Mouse (Mus musculus): ENCODE data around the gene Slc47a1. TPM values are rescaled to one million over a fixed set of nuclear protein-coding genes. Genes with fewer than 3 reads are reported as not detected.

Gene Slc47a1
- polyA plus RNA-seq, 1 experiment from 2014 or later, result 9.1 TPM

GRCm38 (mm10) chr11:61342505-61343420 lies 35.4 kb downstream of the Slc47a1 start, which contains the start of gene Slc47a2:
Gene Slc47a2 (minus strand): TSS chr11:61342860.
- peak within 1 kb of the TSS; percentile 36 for H3K4me3 ChIP-seq (ENCODE audit: low read length)
- H3K27me3 ChIP-seq (ENCODE audit: control insufficient read depth, insufficient read depth, low read length), result peaks cover 16% of the 10 kb centered on the region
- H3K4me2 ChIP-seq (replicated peaks; ENCODE audit: low read depth, low read length), result peak within 1 kb of the TSS; percentile 58
- no peaks in the 10 kb centered on the region for H3K9me3 ChIP-seq (ENCODE audit: control insufficient read depth, low read length)
- H3K36me3 ChIP-seq (ENCODE audit: control insufficient read depth, insufficient read depth, low read length), result no peaks in the 10 kb centered on the region
- H3K4me1 ChIP-seq (ENCODE audit: control insufficient read depth, insufficient read depth, low read length), result 0 out of 2 replicates have a peak, but pooled peaks cover 4% of the 10 kb centered on the region
- no peak within 1 kb of the TSS for H3K27ac ChIP-seq (ENCODE audit: low read depth, low read length)
- H3K9ac ChIP-seq (ENCODE audit: low read depth, low read length), result peak within 1 kb of the TSS; percentile 8; the same call in 1 of the 2 replicates
- 2% methylated on average over 61 of the region's 61 CpGs for WGBS
- ATAC-seq (ENCODE audit: low FRiP score, low TSS enrichment), result 0 out of 2 replicates have a peak, but pooled peaks have one; percentile 43

- WGBS, result 8% methylated on average over 10 of the region's 10 CpGs
- Histone ChIP-seq H3K4me1 (ENCODE audit: control insufficient read depth, insufficient read depth, low read length) (0 out of 2 replicates have a peak, but pooled peaks cover 4% of the 10 kb centered on the region), H3K4me2 (replicated peaks; ENCODE audit: low read depth, low read length) (peak overlapping the region; percentile 58), H3K36me3 (ENCODE audit: control insufficient read depth, insufficient read depth, low read length) (no peaks in the 10 kb centered on the region), H3K27ac (ENCODE audit: low read depth, low read length) (no peak overlapping the region), H3K9ac (ENCODE audit: low read depth, low read length) (peak overlapping the region; percentile 8; the same call in 1 of the 2 replicates), H3K4me3 (ENCODE audit: low read length) (peak overlapping the region; percentile 36), H3K27me3 (ENCODE audit: control insufficient read depth, insufficient read depth, low read length) (peaks cover 16% of the 10 kb centered on the region), H3K9me3 (ENCODE audit: control insufficient read depth, low read length) (no peaks in the 10 kb centered on the region)
- ATAC-seq (ENCODE audit: low FRiP score, low TSS enrichment), result no peak
Measured at GRCm38 (mm10) chr11:61341971-61342370, 36.2 kb downstream of the Slc47a1 start.

- Histone ChIP-seq H3K9ac (ENCODE audit: low read depth, low read length) (no peak overlapping the region), H3K9me3 (ENCODE audit: control insufficient read depth, low read length) (no peaks in the 10 kb centered on the region), H3K27ac (ENCODE audit: low read depth, low read length) (no peak overlapping the region), H3K27me3 (ENCODE audit: control insufficient read depth, insufficient read depth, low read length) (peaks cover 16% of the 10 kb centered on the region), H3K4me2 (replicated peaks; ENCODE audit: low read depth, low read length) (no peak overlapping the region), H3K36me3 (ENCODE audit: control insufficient read depth, insufficient read depth, low read length) (no peaks in the 10 kb centered on the region), H3K4me1 (ENCODE audit: control insufficient read depth, insufficient read depth, low read length) (0 out of 2 replicates have a peak, but pooled peaks cover 4% of the 10 kb centered on the region), H3K4me3 (ENCODE audit: low read length) (no peak overlapping the region)
- no peak for ATAC-seq (ENCODE audit: low FRiP score, low TSS enrichment)
- WGBS, result 62% methylated on average over 4 of the region's 4 CpGs
Measured at GRCm38 (mm10) chr11:61341233-61341632, 36.9 kb downstream of the Slc47a1 start.

GRCm38 (mm10) chr11:61340374-61340773 lies 37.8 kb downstream of the Slc47a1 start:
- peaks cover 16% of the 10 kb centered on the region for H3K27me3 ChIP-seq (ENCODE audit: control insufficient read depth, insufficient read depth, low read length)
- WGBS, result 86% methylated on average over 4 of the region's 4 CpGs
- H3K4me1 ChIP-seq (ENCODE audit: control insufficient read depth, insufficient read depth, low read length), result 0 out of 2 replicates have a peak, but pooled peaks cover 4% of the 10 kb centered on the region
- no peak overlapping the region for H3K4me3 ChIP-seq (ENCODE audit: low read length)
- no peaks in the 10 kb centered on the region for H3K9me3 ChIP-seq (ENCODE audit: control insufficient read depth, low read length)
- H3K27ac ChIP-seq (ENCODE audit: low read depth, low read length), result no peak overlapping the region
- H3K4me2 ChIP-seq (replicated peaks; ENCODE audit: low read depth, low read length), result no peak overlapping the region
- no peak for ATAC-seq (ENCODE audit: low FRiP score, low TSS enrichment)
- no peak overlapping the region for H3K9ac ChIP-seq (ENCODE audit: low read depth, low read length)
- H3K36me3 ChIP-seq (ENCODE audit: control insufficient read depth, insufficient read depth, low read length), result no peaks in the 10 kb centered on the region

- Histone ChIP-seq H3K27ac (ENCODE audit: low read depth, low read length) (no peak overlapping the region), H3K9me3 (ENCODE audit: control insufficient read depth, low read length) (no peaks in the 10 kb centered on the region), H3K36me3 (ENCODE audit: control insufficient read depth, insufficient read depth, low read length) (no peaks in the 10 kb centered on the region), H3K9ac (ENCODE audit: low read depth, low read length) (no peak overlapping the region), H3K4me1 (ENCODE audit: control insufficient read depth, insufficient read depth, low read length) (0 out of 2 replicates have a peak, but pooled peaks cover under 1% of the 10 kb centered on the region), H3K4me2 (replicated peaks; ENCODE audit: low read depth, low read length) (no peak overlapping the region), H3K4me3 (ENCODE audit: low read length) (no peak overlapping the region), H3K27me3 (ENCODE audit: control insufficient read depth, insufficient read depth, low read length) (peaks cover 9% of the 10 kb centered on the region)
- ATAC-seq (ENCODE audit: low FRiP score, low TSS enrichment), result no peak
- 77% methylated on average over 10 of the region's 10 CpGs for WGBS
Measured at GRCm38 (mm10) chr11:61337586-61337985, 40.6 kb downstream of the Slc47a1 start.

- WGBS, result 64% methylated on average over 10 of the region's 10 CpGs
- no peak for ATAC-seq (ENCODE audit: low FRiP score, low TSS enrichment)
- Histone ChIP-seq H3K27me3 (ENCODE audit: control insufficient read depth, insufficient read depth, low read length) (peaks cover 3% of the 10 kb centered on the region; the same call in 1 of the 2 replicates), H3K27ac (ENCODE audit: low read depth, low read length) (no peak overlapping the region), H3K4me2 (replicated peaks; ENCODE audit: low read depth, low read length) (no peak overlapping the region), H3K9ac (ENCODE audit: low read depth, low read length) (no peak overlapping the region), H3K4me3 (ENCODE audit: low read length) (no peak overlapping the region), H3K36me3 (ENCODE audit: control insufficient read depth, insufficient read depth, low read length) (no peaks in the 10 kb centered on the region), H3K4me1 (ENCODE audit: control insufficient read depth, insufficient read depth, low read length) (peaks cover 6% of the 10 kb centered on the region; the same call in 1 of the 2 replicates), H3K9me3 (ENCODE audit: control insufficient read depth, low read length) (no peaks in the 10 kb centered on the region)
Measured at GRCm38 (mm10) chr11:61320904-61321687, 57.0 kb downstream of the Slc47a1 start.

- no peak overlapping the region for H3K4me3 ChIP-seq (ENCODE audit: low read length)
- no peak overlapping the region for H3K9ac ChIP-seq (ENCODE audit: low read depth, low read length)
- H3K4me1 ChIP-seq (ENCODE audit: control insufficient read depth, insufficient read depth, low read length), result peaks cover 6% of the 10 kb centered on the region; the same call in 1 of the 2 replicates
- no peak overlapping the region for H3K27ac ChIP-seq (ENCODE audit: low read depth, low read length)
- 56% methylated on average over 3 of the region's 3 CpGs for WGBS
- ATAC-seq (ENCODE audit: low FRiP score, low TSS enrichment), result peak; percentile 46; the same call in 1 of the 2 replicates
- H3K9me3 ChIP-seq (ENCODE audit: control insufficient read depth, low read length), result no peaks in the 10 kb centered on the region
- H3K4me2 ChIP-seq (replicated peaks; ENCODE audit: low read depth, low read length), result no peak overlapping the region
- H3K36me3 ChIP-seq (ENCODE audit: control insufficient read depth, insufficient read depth, low read length), result no peaks in the 10 kb centered on the region
- H3K27me3 ChIP-seq (ENCODE audit: control insufficient read depth, insufficient read depth, low read length), result peaks cover 3% of the 10 kb centered on the region; the same call in 1 of the 2 replicates
Measured at GRCm38 (mm10) chr11:61319923-61320567, 58.1 kb downstream of the Slc47a1 start.

- Histone ChIP-seq H3K9me3 (ENCODE audit: control insufficient read depth, low read length) (no peaks in the 10 kb centered on the region), H3K27me3 (ENCODE audit: control insufficient read depth, insufficient read depth, low read length) (peaks cover 3% of the 10 kb centered on the region; the same call in 1 of the 2 replicates), H3K27ac (ENCODE audit: low read depth, low read length) (no peak overlapping the region), H3K4me2 (replicated peaks; ENCODE audit: low read depth, low read length) (no peak overlapping the region), H3K4me1 (ENCODE audit: control insufficient read depth, insufficient read depth, low read length) (peaks cover 6% of the 10 kb centered on the region; the same call in 1 of the 2 replicates), H3K36me3 (ENCODE audit: control insufficient read depth, insufficient read depth, low read length) (no peaks in the 10 kb centered on the region), H3K4me3 (ENCODE audit: low read length) (no peak overlapping the region), H3K9ac (ENCODE audit: low read depth, low read length) (no peak overlapping the region)
- no peak for ATAC-seq (ENCODE audit: low FRiP score, low TSS enrichment)
- WGBS, result 49% methylated on average over 12 of the region's 12 CpGs
Measured at GRCm38 (mm10) chr11:61319233-61319922, 58.8 kb downstream of the Slc47a1 start.

Data from kidney, embryonic 14.5 days (tissue).